Mouse (Mus musculus): ENCODE data around the gene A930017K11Rik. TPM values are rescaled to one million over a fixed set of nuclear protein-coding genes. Genes with fewer than 3 reads are reported as not detected.

A930017K11Rik gene
- polyA plus RNA-seq, 1 experiment from 2014 or later: not detected

DNA sequence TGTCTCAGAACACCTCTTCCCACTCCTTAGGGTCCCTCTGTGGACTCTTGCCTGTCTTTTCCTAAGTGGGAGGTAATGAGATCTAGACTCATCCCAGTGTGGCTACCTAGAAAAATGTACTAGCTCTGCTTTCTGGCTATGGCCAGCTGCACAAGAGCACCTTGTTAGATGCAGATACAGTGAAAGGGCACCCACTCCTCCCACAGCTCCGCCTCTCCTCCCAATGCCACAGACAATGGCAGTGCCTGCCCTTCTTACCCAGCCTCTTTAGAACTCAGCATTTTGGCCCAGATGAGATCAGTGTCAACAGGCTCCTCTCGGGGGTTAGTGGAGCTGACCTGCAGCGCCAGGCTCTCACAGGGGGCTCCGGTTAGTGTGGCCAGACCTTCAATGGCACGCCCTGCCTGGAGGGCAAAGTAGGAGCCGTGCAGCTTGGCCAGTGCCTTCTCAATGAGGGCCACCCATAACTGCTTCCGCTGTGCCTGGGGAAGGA, 10.1 kb upstream of the A930017K11Rik start:
- 97% methylated on average over 7 of the region's 7 CpGs for WGBS
- Histone ChIP-seq H3K36me3 (ENCODE audit: insufficient read depth, low read length) (no peaks in the 10 kb centered on the region; the same call in 1 of the 2 replicates), H3K9ac (replicated peaks; ENCODE audit: low read depth) (no peak overlapping the region), H3K9me3 (ENCODE audit: low read length) (no peaks in the 10 kb centered on the region), H3K4me3 (ENCODE audit: low read depth, low read length) (no peak overlapping the region), H3K4me2 (replicated peaks; ENCODE audit: low read depth, low read length) (no peak overlapping the region), H3K27ac (ENCODE audit: low read length) (no peak overlapping the region), H3K4me1 (ENCODE audit: insufficient read depth, low read depth, low read length) (0 out of 2 replicates have a peak, but pooled peaks cover 2% of the 10 kb centered on the region), H3K27me3 (replicated peaks; ENCODE audit: insufficient read depth, low read length) (no peaks in the 10 kb centered on the region)
- TF ChIP-seq CTCF (IDR thresholded peaks at IDR 0.05) (no peak), EP300 (IDR thresholded peaks at IDR 0.05) (no peak)
- no peak for DNase-seq (ENCODE audit: low spot score)
- ATAC-seq: no peak

- H3K4me1 ChIP-seq (ENCODE audit: insufficient read depth, low read depth, low read length): no peaks in the 10 kb centered on the region
- TF ChIP-seq CTCF (IDR thresholded peaks at IDR 0.05) (no peak), EP300 (IDR thresholded peaks at IDR 0.05) (no peak)
- H3K27ac ChIP-seq (ENCODE audit: low read length): no peak overlapping the region
- WGBS: 92% methylated on average over 5 of the region's 5 CpGs
- no peaks in the 10 kb centered on the region for H3K27me3 ChIP-seq (replicated peaks; ENCODE audit: insufficient read depth, low read length)
- DNase-seq (ENCODE audit: low spot score) (no peak), ATAC-seq (no peak)
- no peak overlapping the region for H3K9ac ChIP-seq (replicated peaks; ENCODE audit: low read depth)
- no peaks in the 10 kb centered on the region for H3K9me3 ChIP-seq (ENCODE audit: low read length)
- H3K4me3 ChIP-seq (ENCODE audit: low read depth, low read length): no peak overlapping the region
- no peaks in the 10 kb centered on the region; the same call in 1 of the 2 replicates for H3K36me3 ChIP-seq (ENCODE audit: insufficient read depth, low read length)
- no peak overlapping the region for H3K4me2 ChIP-seq (replicated peaks; ENCODE audit: low read depth, low read length)
These were observed 9.2 kb upstream of the A930017K11Rik start for GRCm38 (mm10) chr17:25961566-25961965.

DNA sequence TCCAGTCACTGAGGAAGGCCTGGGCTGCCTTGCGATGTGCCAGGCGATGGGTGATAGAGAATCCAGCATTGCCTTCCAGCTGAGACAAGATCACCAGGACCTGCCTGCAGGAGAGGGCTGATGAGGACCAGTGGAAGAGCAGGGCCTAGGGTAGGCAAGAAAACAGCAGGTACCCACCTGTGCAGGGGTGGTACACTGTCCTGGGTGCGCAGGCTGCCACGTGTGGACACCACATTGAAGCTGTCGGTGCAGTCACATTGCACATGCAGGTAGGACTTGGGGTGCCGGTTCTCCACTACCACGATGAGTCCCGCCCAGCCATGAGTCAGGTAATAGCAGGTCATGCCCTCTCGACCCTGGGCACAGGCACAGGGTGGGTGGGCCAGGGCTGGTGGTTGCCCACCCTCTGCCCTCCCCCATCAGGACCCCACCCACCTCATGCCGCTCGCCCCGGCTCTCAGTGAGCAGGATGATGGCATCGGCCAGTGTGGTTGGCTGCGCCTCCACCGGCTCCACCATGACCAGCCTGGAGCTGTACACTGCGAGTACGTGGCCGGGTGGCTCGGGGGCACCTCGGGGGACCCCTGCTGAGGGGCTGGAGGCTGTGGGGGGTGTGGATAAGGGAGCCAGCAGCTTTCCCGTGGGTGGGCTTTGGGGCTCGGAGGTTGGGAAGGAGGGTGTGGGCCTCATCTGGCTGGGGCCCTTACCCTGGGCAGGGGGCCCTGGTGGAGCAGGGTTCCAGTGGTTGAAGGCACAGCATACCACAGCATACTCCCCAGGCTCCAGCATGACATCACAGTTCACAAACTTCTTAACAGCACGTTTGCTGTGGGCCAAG, 7.5 kb upstream of the A930017K11Rik start:
- Histone ChIP-seq H3K4me2 (replicated peaks; ENCODE audit: low read depth, low read length) (no peak overlapping the region), H3K4me3 (ENCODE audit: low read depth, low read length) (no peak overlapping the region), H3K36me3 (ENCODE audit: insufficient read depth, low read length) (no peaks in the 10 kb centered on the region; the same call in 1 of the 2 replicates), H3K4me1 (ENCODE audit: insufficient read depth, low read depth, low read length) (no peaks in the 10 kb centered on the region), H3K9ac (replicated peaks; ENCODE audit: low read depth) (no peak overlapping the region), H3K27me3 (replicated peaks; ENCODE audit: insufficient read depth, low read length) (no peaks in the 10 kb centered on the region), H3K9me3 (ENCODE audit: low read length) (no peaks in the 10 kb centered on the region), H3K27ac (ENCODE audit: low read length) (no peak overlapping the region)
- WGBS: 88% methylated on average over 21 of the region's 23 CpGs
- DNase-seq (ENCODE audit: low spot score): no peak
- TF ChIP-seq EP300 (IDR thresholded peaks at IDR 0.05) (no peak), CTCF (IDR thresholded peaks at IDR 0.05) (no peak)
- ATAC-seq: no peak

DNA sequence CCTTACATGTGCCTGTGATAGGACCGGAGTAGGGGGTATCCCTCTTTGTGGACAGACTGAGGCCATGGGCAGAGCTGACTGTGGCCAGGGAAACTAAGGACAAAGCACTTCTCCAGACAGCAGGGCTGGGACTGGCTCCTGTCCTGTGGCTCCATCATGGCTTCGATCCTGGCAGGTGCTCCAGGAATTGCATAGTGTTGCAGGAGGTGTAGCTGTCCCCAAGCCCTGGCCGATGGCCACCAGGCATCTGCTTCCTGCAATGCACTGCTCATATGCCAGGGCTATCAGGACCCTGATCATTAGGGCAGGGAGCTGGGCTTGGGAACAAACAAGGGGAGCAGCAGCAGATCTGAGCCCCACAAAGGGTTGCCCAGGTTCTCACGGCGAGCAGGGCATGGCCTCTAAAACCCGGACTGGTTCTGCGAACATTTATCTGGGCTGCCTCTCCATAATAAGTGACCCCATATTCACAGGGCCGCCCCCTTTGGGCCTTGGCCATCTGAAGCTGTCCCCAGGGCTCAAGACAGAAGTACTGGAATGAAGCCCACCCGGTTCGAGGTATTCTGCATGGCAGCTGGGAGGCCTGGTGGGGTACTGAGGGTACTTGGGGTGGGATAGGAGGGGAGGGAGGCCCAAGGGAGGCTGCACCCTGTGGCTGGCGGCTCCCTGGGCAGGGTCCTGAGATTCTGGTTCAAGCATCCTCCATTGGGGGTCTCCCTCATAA, 6.6 kb upstream of the A930017K11Rik start:
- no peaks in the 10 kb centered on the region; the same call in 1 of the 2 replicates for H3K36me3 ChIP-seq (ENCODE audit: insufficient read depth, low read length)
- no peak overlapping the region for H3K27ac ChIP-seq (ENCODE audit: low read length)
- no peak overlapping the region for H3K4me2 ChIP-seq (replicated peaks; ENCODE audit: low read depth, low read length)
- DNase-seq (ENCODE audit: low spot score) (no peak), ATAC-seq (no peak)
- WGBS: 90% methylated on average over 11 of the region's 11 CpGs
- no peaks in the 10 kb centered on the region for H3K9me3 ChIP-seq (ENCODE audit: low read length)
- H3K4me1 ChIP-seq (ENCODE audit: insufficient read depth, low read depth, low read length): no peaks in the 10 kb centered on the region
- H3K4me3 ChIP-seq (ENCODE audit: low read depth, low read length): no peak overlapping the region
- H3K27me3 ChIP-seq (replicated peaks; ENCODE audit: insufficient read depth, low read length): no peaks in the 10 kb centered on the region
- no peak overlapping the region for H3K9ac ChIP-seq (replicated peaks; ENCODE audit: low read depth)
- TF ChIP-seq CTCF (IDR thresholded peaks at IDR 0.05) (no peak), EP300 (IDR thresholded peaks at IDR 0.05) (no peak)

DNA sequence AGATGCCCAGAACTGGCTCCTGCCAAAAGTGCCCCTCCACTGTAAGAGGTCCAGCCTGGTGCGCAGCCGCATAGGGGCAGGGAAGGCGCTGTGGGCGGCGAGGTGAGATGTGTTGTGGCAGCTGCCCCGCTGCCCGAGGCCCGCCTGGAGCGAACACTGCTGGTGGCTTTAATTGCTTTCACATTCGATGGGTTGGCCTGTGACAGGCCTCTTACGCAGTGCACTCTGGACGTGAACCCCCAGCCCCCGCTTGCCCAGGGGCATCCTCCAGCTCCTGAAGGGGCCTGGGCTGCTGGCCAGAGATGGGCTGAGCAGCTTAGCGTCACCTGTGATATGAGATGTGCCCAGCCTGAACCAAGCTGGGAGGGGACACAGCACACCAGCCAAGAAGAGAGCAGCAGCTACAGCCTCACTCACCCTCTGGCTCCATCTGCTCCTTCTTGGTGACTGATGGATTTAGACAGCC, 5.3 kb upstream of the A930017K11Rik start:
- H3K4me2 ChIP-seq (replicated peaks; ENCODE audit: low read depth, low read length): no peak overlapping the region
- 87% methylated on average over 14 of the region's 14 CpGs for WGBS
- no peaks in the 10 kb centered on the region; the same call in 1 of the 2 replicates for H3K36me3 ChIP-seq (ENCODE audit: insufficient read depth, low read length)
- no peak overlapping the region for H3K27ac ChIP-seq (ENCODE audit: low read length)
- 0 out of 2 replicates have a peak, but pooled peaks cover 3% of the 10 kb centered on the region for H3K27me3 ChIP-seq (replicated peaks; ENCODE audit: insufficient read depth, low read length)
- DNase-seq (ENCODE audit: low spot score) (no peak), ATAC-seq (no peak)
- no peaks in the 10 kb centered on the region for H3K9me3 ChIP-seq (ENCODE audit: low read length)
- H3K4me3 ChIP-seq (ENCODE audit: low read depth, low read length): no peak overlapping the region
- H3K4me1 ChIP-seq (ENCODE audit: insufficient read depth, low read depth, low read length): no peaks in the 10 kb centered on the region
- H3K9ac ChIP-seq (replicated peaks; ENCODE audit: low read depth): no peak overlapping the region
- no peak for TF ChIP-seq CTCF (IDR thresholded peaks at IDR 0.05)
- TF ChIP-seq EP300 (IDR thresholded peaks at IDR 0.05): no peak

DNA sequence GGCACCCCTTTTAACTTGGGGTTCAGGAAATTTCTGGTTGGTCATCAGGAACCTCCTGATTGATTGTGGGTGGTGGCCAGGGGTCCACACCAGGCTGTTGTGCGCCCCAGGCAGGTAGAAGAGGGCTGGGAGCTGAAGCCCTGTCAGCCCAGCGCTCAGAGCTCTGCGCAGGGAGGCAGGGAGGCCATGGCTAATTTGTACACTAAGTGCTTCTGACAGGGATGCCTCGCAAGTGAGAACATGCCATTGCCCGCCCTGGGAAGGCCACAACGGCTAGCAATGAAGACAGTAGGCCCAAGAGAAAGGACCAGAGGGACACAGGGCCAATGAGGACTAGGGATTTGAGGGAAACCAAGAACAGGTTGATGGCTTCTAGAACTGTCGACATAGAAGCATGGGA, 4.3 kb upstream of the A930017K11Rik start:
- Histone ChIP-seq H3K27ac (ENCODE audit: low read length) (no peak overlapping the region), H3K4me3 (ENCODE audit: low read depth, low read length) (no peak overlapping the region), H3K27me3 (replicated peaks; ENCODE audit: insufficient read depth, low read length) (peaks cover 11% of the 10 kb centered on the region; the same call in 1 of the 2 replicates), H3K4me1 (ENCODE audit: insufficient read depth, low read depth, low read length) (no peaks in the 10 kb centered on the region), H3K9me3 (ENCODE audit: low read length) (no peaks in the 10 kb centered on the region), H3K36me3 (ENCODE audit: insufficient read depth, low read length) (no peaks in the 10 kb centered on the region; the same call in 1 of the 2 replicates), H3K9ac (replicated peaks; ENCODE audit: low read depth) (no peak overlapping the region), H3K4me2 (replicated peaks; ENCODE audit: low read depth, low read length) (no peak overlapping the region)
- no peak for DNase-seq (ENCODE audit: low spot score)
- WGBS: 78% methylated on average over 7 of the region's 7 CpGs
- no peak for ATAC-seq
- TF ChIP-seq CTCF (IDR thresholded peaks at IDR 0.05): no peak
- no peak for TF ChIP-seq EP300 (IDR thresholded peaks at IDR 0.05)

All from lung, postnatal 0 days (tissue).